Mouse (Mus musculus) lung, embryonic 14.5 days (tissue): Measurements from ENCODE around the gene Slc17a7. TPM values are rescaled to one million over a fixed set of nuclear protein-coding genes. Genes with fewer than 3 reads are reported as not detected.
"Not testable (repeated sequence)": the region's sequence is repeated elsewhere in the genome, so short reads cannot be mapped to it uniquely, and the experiment has no call there.

ENCODE experiments used
- ATAC-seq: fragments of 200-750 bp; cut with Nextera tagmentation; 2 replicates; pipeline ENCODE4 v1.8.0; 2017; ENCODE audit warnings: mild to moderate bottlenecking, moderate TSS enrichment, moderate library complexity; ENCODE audit not compliant: insufficient read depth
- DNase-seq: peaks from one replicate; pipeline ENCODE4 v3.0.0-alpha.2; 2015
- H3K27ac ChIP-seq: fragments of 300-500 bp; sonication (generic); 2 replicates; pipeline ENCODE4 v1.5.1; 2014; ENCODE audit warnings: low read depth, mild to moderate bottlenecking, moderate library complexity
- H3K27me3 ChIP-seq: fragments of 300-500 bp; sonication (generic); 2 replicates; pipeline ENCODE4 v1.6.1; 2014; ENCODE audit warnings: low read length, control low read depth; ENCODE audit not compliant: insufficient read depth
- H3K36me3 ChIP-seq: fragments of 300-500 bp; sonication (generic); 2 replicates; pipeline ENCODE4 v1.6.1; 2014; ENCODE audit warnings: control low read depth; ENCODE audit not compliant: insufficient read depth
- H3K4me1 ChIP-seq: fragments of 300-500 bp; sonication (generic); 2 replicates; pipeline ENCODE4 v1.6.1; 2014; ENCODE audit warnings: antibody characterized with exemption, control low read depth; ENCODE audit not compliant: insufficient read depth
- H3K4me2 ChIP-seq: fragments of 300-500 bp; sonication (generic); 2 replicates; pipeline ENCODE4 v1.6.1; 2014; ENCODE audit warnings: mild to moderate bottlenecking
- H3K4me3 ChIP-seq: fragments of 300-500 bp; sonication (generic); 2 replicates; pipeline ENCODE4 v1.5.1; 2014; ENCODE audit warnings: low read depth, low read length
- H3K9ac ChIP-seq: fragments of 300-500 bp; sonication (generic); 2 replicates; pipeline ENCODE4 v1.6.1; 2014
- H3K9me3 ChIP-seq: fragments of 300-500 bp; sonication (generic); 2 replicates; pipeline ENCODE4 v1.6.1; 2016; ENCODE audit warnings: low read depth, low read length, control low read depth
- CTCF ChIP-seq: IDR thresholded peaks from 2 replicates; pipeline ENCODE4 v1.5.1; 2016; ENCODE audit warnings: antibody characterized with exemption, low read depth
- WGBS: fragments of 180-500 bp; shearing (Covaris S2); extraction: QIAGEN DNeasy Blood & Tissue Kit; methylation state at CpG from one replicate; pipeline ENCODE4 v1.1.7; 2014; 5-methylcytosine and 5-hydroxymethylcytosine counted together
- polyA plus RNA-seq: library from polyadenylated mRNA; unstranded; fragments of >200 nt; fragmentation: Nextera tagmentation; extraction: Ambion mirVana; gene quantifications from 2 replicates; pipeline ENCODE4 v1.2.1, GENCODE M21; 2014

Gene Slc17a7
- polyA plus RNA-seq, 1 experiment from 2014 or later = 0.09 TPM

- H3K9ac ChIP-seq = no peak overlapping the region
- ATAC-seq = no peak
- H3K4me1 ChIP-seq = peaks cover 19% of the 10 kb centered on the region
- no peak for TF ChIP-seq CTCF
- peaks cover 40% of the 10 kb centered on the region; the same call in 1 of the 2 replicates for H3K36me3 ChIP-seq
- H3K9me3 ChIP-seq = no peaks in the 10 kb centered on the region
- H3K27me3 ChIP-seq = no peaks in the 10 kb centered on the region
- no peak for DNase-seq
- no peak overlapping the region for H3K4me2 ChIP-seq
- H3K4me3 ChIP-seq = no peak overlapping the region
- no peak overlapping the region for H3K27ac ChIP-seq
- 46% methylated on average over 4 of the region's 4 CpGs for WGBS
Measured at GRCm38 (mm10) chr7:45148534-45149098, 15.1 kb upstream of the Slc17a7 start.

- peak; percentile 6; the same call in 1 of the 2 replicates for ATAC-seq
- 44% methylated on average over 6 of the region's 6 CpGs for WGBS
- no peak overlapping the region for H3K4me3 ChIP-seq
- H3K27ac ChIP-seq = peak overlapping the region; percentile 15; the same call in 1 of the 2 replicates
- H3K27me3 ChIP-seq = no peaks in the 10 kb centered on the region
- no peak for TF ChIP-seq CTCF
- H3K4me2 ChIP-seq = no peak overlapping the region
- peak; percentile 72 for DNase-seq
- no peaks in the 10 kb centered on the region for H3K9me3 ChIP-seq
- H3K9ac ChIP-seq = no peak overlapping the region
- H3K36me3 ChIP-seq = peaks cover 32% of the 10 kb centered on the region; the same call in 1 of the 2 replicates
- peaks cover 19% of the 10 kb centered on the region for H3K4me1 ChIP-seq
Measured at GRCm38 (mm10) chr7:45149545-45149944, 14.2 kb upstream of the Slc17a7 start.

DNA sequence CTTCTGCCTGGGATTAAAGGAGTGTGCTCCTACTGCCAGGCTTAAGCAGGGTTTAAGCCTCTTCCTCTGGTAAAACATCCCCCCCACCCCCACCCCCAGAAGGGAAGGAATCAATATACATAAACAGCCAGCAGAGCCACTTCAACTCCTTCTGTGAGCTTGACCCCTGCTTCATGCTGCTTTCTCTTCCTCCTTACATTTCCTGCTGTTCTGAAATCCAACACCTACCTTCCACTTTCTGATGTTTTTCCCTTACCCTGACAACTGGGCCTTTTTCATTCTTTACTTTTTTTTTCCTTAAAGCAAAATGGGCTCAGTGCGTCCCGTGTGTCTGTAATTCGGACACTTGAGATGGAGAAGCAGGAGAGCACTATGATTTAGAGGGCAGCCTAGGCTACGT, 13.4 kb upstream of the Slc17a7 start:
- H3K4me2 ChIP-seq = peak overlapping the region; percentile 18; the same call in 1 of the 2 replicates
- no peaks in the 10 kb centered on the region for H3K9me3 ChIP-seq
- H3K36me3 ChIP-seq = peaks cover 27% of the 10 kb centered on the region; the same call in 1 of the 2 replicates
- H3K27me3 ChIP-seq = no peaks in the 10 kb centered on the region
- no peak overlapping the region; the same call in 1 of the 2 replicates for H3K9ac ChIP-seq
- no peak for ATAC-seq
- H3K4me1 ChIP-seq = peaks cover 19% of the 10 kb centered on the region
- 53% methylated on average over 4 of the region's 4 CpGs for WGBS
- TF ChIP-seq CTCF = no peak
- no peak for DNase-seq
- peak overlapping the region; percentile 73 for H3K27ac ChIP-seq
- no peak overlapping the region for H3K4me3 ChIP-seq

DNA sequence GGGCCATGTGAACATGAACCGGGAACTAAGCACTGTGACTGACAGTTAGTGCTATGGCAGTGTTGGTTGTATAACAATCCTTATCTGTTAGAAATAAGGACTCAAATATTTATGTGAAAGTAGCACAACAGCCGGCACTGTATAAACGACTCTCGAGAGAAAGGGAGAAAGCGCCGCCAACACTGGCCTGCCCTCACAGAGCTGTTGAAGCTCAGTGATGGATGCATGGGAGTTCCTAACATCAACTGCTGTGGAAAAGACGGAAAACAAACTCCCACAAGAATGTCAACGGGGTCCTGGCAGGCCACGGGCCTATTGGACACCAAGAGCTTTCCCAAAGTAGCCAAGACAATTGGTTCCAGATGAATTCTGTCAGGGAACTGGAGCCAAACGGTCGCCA, 12.4 kb upstream of the Slc17a7 start:
- H3K27ac ChIP-seq = peak overlapping the region; percentile 73
- DNase-seq (peak; percentile 83), ATAC-seq (no peak)
- no peak overlapping the region; the same call in 1 of the 2 replicates for H3K9ac ChIP-seq
- no peak overlapping the region for H3K4me2 ChIP-seq
- 21% methylated on average over 11 of the region's 11 CpGs for WGBS
- no peak overlapping the region for H3K4me3 ChIP-seq
- no peak for TF ChIP-seq CTCF
- H3K4me1 ChIP-seq = peaks cover 19% of the 10 kb centered on the region
- H3K36me3 ChIP-seq = peaks cover 24% of the 10 kb centered on the region; the same call in 1 of the 2 replicates
- H3K27me3 ChIP-seq = no peaks in the 10 kb centered on the region
- H3K9me3 ChIP-seq = no peaks in the 10 kb centered on the region

DNA sequence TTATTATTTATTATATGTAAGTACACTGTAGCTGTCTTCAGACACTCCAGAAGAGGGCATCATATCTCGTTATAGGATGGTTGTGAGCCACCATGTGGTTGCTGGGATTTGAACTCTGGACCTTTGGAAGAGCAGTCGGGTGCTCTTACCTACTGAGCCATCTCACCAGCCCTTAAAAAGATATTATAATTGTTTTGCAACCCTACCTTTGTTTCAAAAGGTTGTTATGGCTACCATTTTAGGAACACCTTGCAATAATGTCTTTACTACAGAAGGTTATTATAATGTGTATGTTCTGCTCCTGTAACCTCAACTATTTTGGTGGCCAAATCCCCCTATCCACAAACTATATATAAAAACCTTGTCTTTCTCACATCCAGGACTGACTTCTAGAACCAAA, 10.7 kb upstream of the Slc17a7 start:
- not testable (repeated sequence) for DNase-seq, H3K9me3 ChIP-seq, H3K27me3 ChIP-seq, ATAC-seq, H3K9ac ChIP-seq, H3K27ac ChIP-seq
- peaks cover 19% of the 10 kb centered on the region for H3K4me1 ChIP-seq
- H3K36me3 ChIP-seq = peaks cover 17% of the 10 kb centered on the region; the same call in 1 of the 2 replicates
- H3K4me2 ChIP-seq = peak overlapping the region; percentile 85
- H3K4me3 ChIP-seq = 0 out of 2 replicates have a peak overlapping the region, but pooled peaks have one; percentile 54
- 89% methylated on average over 2 of the region's 2 CpGs for WGBS

DNA sequence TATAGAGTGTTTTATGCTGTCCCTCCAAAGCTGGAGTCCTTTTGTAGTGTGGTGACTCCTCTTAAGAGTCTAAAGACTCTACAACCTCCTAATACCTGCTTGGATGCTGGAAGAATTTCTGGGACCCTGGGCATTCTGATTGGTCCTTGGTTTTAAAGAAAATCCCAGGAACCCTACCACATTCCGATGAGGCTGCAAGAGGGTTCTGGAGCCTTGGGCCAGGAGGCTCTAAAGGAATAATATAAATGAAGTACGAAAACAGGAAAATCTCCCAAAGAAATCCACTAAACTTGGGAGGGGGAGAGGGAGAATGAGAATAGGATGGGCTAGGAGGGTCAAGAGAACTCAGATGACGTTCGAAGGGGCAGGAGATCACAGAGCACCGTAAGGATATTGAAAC, 10.2 kb upstream of the Slc17a7 start:
- Histone ChIP-seq H3K27me3 (no peaks in the 10 kb centered on the region), H3K36me3 (0 out of 2 replicates have a peak, but pooled peaks cover 18% of the 10 kb centered on the region), H3K9me3 (no peaks in the 10 kb centered on the region), H3K4me1 (peaks cover 19% of the 10 kb centered on the region), H3K4me2 (peak overlapping the region; percentile 85), H3K9ac (peak overlapping the region; percentile 70), H3K4me3 (peak overlapping the region; percentile 54), H3K27ac (peak overlapping the region; percentile 97)
- ATAC-seq (0 out of 2 replicates have a peak, but pooled peaks have one; percentile 0), DNase-seq (no peak)
- TF ChIP-seq CTCF = no peak
- WGBS = 4% methylated on average over 5 of the region's 5 CpGs

- H3K9me3 ChIP-seq = no peaks in the 10 kb centered on the region
- WGBS = 3% methylated on average over 69 of the region's 69 CpGs
- peak; percentile 94 for ATAC-seq
Measured at GRCm38 (mm10) chr7:45154096-45154992, 9.4 kb upstream of the Slc17a7 start, which contains the start of the genes Pih1d1 and Aldh16a1. Gene Pih1d1 (plus strand): TSS chr7:45154303. Gene Aldh16a1 (minus strand): TSS chr7:45154584.

More at GRCm38 (mm10) chr7:45154096-45154992, 9.4 kb upstream of the Slc17a7 start, which contains the start of the genes Pih1d1 and Aldh16a1:
- peak; percentile 98 for DNase-seq
- Histone ChIP-seq H3K4me3 (peak within 1 kb of the TSS; percentile 54), H3K36me3 (peaks cover 24% of the 10 kb centered on the region; the same call in 1 of the 2 replicates), H3K4me1 (peaks cover 19% of the 10 kb centered on the region), H3K27me3 (no peaks in the 10 kb centered on the region), H3K27ac (peak within 1 kb of the TSS; percentile 97), H3K4me2 (peak within 1 kb of the TSS; percentile 85), H3K9ac (peak within 1 kb of the TSS; percentile 70)
- peak; percentile 61 for TF ChIP-seq CTCF
